Mouse (Mus musculus): Measurements from ENCODE around the gene 1700020N01Rik. TPM values are rescaled to one million over a fixed set of nuclear protein-coding genes. Genes with fewer than 3 reads are reported as not detected.

1700020N01Rik gene
- not detected for polyA plus RNA-seq (2015; fragmentation: Illumina TruSeq; extraction: RNeasy Lipid Tissue Mini Kit (QIAGEN cat#74804); ENCODE audit: low read depth, low replicate concordance)

DNA sequence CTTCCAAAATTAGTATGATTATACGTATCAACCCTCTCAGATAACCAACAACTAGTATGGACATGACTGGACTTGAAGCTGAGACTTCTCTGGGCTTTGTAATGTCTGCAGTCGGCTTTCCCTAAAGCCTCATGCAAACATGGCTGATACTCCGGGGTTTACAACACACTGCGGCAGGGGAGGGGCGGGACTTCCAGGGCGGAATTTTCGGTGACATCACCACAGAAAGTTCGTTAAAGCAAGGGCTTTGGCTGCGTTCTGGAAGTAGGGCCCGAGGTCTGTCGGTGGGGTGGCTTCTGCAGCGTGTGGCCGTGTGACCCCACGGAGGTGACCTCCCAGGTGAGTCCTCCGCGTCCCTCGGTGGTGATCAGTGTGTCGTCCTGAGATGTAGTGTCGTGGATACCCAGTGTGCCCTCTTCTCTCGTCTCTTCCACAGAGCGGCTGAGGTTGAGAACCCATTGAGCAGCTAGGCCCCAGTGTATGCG is at the start of gene 1700020N01Rik:
Gene 1700020N01Rik (plus strand): TSS at position 250 of the 485 bp plus-strand sequence.

Other genes starting within 250 kb of the 1700020N01Rik start
- 0.19 TPM for gene Aldh8a1, start 215.9 kb upstream of the 1700020N01Rik start, polyA plus RNA-seq (2015; fragmentation: Illumina TruSeq; extraction: RNeasy Lipid Tissue Mini Kit (QIAGEN cat#74804); ENCODE audit: low read depth, low replicate concordance)

All from brain, adult 10 weeks (tissue).